Mouse (Mus musculus) left cerebral cortex, postnatal 36 days (tissue): ENCODE data around the gene Ntan1. TPM values are rescaled to one million over a fixed set of nuclear protein-coding genes. Genes with fewer than 3 reads are reported as not detected.
"Not testable (repeated sequence)": the region's sequence is repeated elsewhere in the genome, so short reads cannot be mapped to it uniquely, and the experiment has no call there.

Experiments used
- DNase-seq, 2 experiments: peaks; one replicate each; pipeline ENCODE4 v3.0.0; 2021 to 2022; ENCODE audit warnings: low spot score in 2 of 2, mixed read lengths in 1 of 2
- intact Hi-C: fragments of 180-260 bp; cut with DNase I; formaldehyde crosslinking; loops from one replicate; pipeline ENCODE4 v1.15.1; 2025
- microRNA-seq: library from miRNA; unstranded; fragments of <30 nt; microRNA quantifications from one replicate; pipeline ENCODE4 v1.2.0, GENCODE M21; 2022
- total RNA-seq, 2 experiments: library from RNA; stranded (reverse); gene quantifications; 2 replicates each; pipeline ENCODE4 v1.2.3; 2021

The Ntan1 gene
- total RNA-seq, 2 experiments from 2014 or later: 99.3 to 99.7 TPM

DNA sequence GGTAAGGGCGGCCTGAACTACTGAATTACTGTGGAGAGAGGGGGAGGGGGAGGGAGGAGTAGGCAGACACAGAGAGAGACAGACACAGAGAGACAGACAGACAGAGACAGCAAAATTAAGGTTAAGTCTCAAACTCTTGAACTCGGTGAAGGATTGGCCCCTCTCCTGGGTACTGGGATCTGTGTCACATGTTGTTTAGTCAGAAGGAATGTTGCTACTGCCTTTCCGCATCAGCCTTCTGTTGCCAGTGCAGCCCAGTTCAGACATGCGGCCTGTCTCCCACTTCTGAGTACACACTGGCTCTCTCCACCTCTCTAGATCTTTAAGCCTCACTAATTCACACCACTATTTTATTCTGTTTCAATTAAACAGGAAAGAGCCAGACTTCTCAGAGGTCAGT, 7.9 kb downstream of the Ntan1 start:
- intact Hi-C loops: no loop called here
- DNase-seq: no peak

DNA sequence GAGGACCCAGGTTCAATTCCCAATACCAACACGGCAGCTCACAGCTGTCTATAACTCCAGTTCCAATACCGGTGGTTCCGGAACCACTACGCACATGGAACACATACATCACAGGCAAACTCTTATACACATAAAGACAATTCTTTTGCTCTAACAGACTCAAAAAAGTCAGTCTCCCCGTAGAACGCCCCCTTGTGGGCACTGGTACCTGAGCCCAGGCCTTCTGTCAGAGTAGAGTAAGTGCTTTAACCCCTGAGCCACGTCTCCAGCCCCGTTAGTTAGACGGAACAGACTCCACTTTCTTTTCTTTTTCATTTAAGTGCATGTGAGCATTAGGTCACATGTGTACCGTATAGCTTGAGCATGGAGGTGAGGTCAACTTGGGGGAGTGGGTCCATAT, 11.8 kb downstream of the Ntan1 start:
- intact Hi-C loops: no loop called here
- DNase-seq: no peak

GRCm38 (mm10) chr16:13831606-13832005, 13.0 kb downstream of the Ntan1 start:
- intact Hi-C loops: no loop called here
- DNase-seq: no peak

DNA sequence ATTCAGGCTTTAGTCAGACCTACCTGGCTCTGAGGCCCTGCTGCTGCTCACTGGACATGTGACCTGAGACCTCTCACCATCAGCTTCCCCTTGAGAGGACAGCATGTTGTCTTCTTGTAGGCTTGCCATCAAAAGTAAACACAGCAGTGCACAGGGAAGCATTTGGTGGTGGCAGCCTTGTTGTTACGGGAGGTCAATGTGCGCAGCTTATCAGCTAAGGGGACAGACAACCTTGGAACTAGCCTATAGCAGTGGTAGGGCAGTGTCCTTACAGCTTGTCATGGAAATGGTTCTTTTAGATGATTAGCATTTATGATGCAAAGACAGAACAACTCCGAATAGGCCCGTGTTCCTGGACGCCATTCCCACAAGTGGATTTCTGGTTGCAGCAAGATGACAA, 15.7 kb downstream of the Ntan1 start:
- DNase-seq: no peak
- intact Hi-C loops: no loop called here

GRCm38 (mm10) chr16:13840056-13840455, 21.4 kb downstream of the Ntan1 start:
- DNase-seq: no peak
- intact Hi-C loops: no loop called here

GRCm38 (mm10) chr16:13840956-13841355, 22.3 kb downstream of the Ntan1 start:
- DNase-seq: no peak
- intact Hi-C loops: no loop called here

DNA sequence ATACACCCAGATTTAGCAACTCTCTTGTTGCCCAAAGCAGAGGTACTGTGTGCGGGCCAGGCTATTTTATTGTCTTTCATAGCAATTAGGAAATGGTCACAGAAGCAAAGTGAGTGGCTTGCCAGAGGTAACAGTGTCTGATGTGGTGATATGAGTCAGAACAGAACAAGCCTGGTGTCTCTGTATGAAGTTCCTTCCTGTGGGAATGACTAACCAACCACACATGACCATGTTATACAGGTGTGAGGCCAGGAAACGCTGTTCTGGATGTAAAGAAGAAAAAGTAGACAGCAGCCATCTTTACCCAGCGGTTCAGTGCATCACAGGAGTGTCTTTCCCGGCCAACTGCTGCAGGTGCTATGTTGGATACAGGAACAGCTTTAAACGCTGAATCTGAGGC, 26.4 kb downstream of the Ntan1 start:
- DNase-seq: no peak
- intact Hi-C loops: no loop called here

GRCm38 (mm10) chr16:13846675-13847074, 28.0 kb downstream of the Ntan1 start:
- intact Hi-C loops: no loop called here

DNA sequence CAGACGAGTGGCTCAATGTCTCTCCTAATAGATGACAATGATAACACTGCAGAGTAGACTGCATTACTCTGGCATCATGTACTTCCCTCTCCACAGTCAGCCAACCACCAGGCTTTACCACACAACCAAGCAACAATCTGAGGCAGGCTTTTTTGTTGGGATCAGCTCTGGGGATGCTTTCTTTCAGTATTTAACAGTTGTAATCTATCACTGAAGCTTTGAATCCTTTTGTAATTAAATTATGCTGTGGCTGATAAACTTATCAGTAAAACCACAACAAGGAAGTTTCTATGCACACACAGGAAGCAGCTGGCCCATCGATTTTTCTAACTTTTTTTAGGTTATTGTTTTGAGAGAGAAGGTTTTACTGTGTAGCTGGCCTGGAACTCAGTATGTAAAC, 29.7 kb downstream of the Ntan1 start:
- no peak for DNase-seq

More at GRCm38 (mm10) chr16:13846675-13847074, 28.0 kb downstream of the Ntan1 start:
- DNase-seq: no peak

DNA sequence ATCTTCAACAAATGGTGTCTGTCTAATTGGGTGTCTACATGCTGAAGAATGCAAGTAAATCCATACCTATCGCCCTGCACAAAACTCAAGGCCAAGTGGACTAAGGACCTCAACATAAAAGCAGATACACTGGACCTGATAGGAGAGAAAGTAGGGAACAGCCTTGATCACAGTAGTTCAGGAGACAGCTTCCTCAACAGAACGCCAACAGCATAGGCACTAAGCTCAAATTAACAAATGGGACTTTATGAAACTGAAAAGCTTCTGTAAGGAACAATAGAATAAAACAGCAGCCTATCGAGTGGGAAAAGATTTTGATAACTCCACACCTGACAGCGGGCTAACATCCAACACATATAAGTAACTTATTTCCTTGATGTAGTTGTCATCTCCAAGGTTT, 32.8 kb downstream of the Ntan1 start:
- no peak for DNase-seq
- intact Hi-C loops: no loop called here

More for the DNA sequence above, 29.7 kb downstream of the Ntan1 start:
- intact Hi-C loops: no loop called here

GRCm38 (mm10) chr16:13853886-13854285, 35.2 kb downstream of the Ntan1 start:
- intact Hi-C loops: no loop called here
- no peak for DNase-seq

DNA sequence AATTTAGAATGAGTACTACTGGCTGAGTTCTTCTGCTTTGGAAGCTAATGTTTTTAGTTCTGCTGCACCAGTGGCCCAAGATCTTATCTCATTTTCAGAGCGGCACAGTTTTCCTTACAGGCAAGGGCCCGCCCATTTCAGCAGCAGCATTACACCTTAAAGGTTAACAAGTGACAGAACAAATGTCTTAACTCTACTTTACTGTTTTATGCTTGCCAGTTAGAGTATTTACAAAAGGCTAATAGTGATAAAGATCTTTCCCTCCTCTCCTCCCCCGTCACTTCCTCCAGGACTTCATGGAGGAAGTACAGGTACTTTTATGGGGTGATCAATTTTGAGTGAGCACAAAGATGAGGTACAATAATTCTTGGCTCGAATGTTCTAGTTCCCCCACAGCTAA, 47.4 kb downstream of the Ntan1 start:
- intact Hi-C loops: no loop called here
- DNase-seq: no peak

GRCm38 (mm10) chr16:13866616-13867015, 48.0 kb downstream of the Ntan1 start:
- DNase-seq: no peak
- intact Hi-C loops: no loop called here

DNA sequence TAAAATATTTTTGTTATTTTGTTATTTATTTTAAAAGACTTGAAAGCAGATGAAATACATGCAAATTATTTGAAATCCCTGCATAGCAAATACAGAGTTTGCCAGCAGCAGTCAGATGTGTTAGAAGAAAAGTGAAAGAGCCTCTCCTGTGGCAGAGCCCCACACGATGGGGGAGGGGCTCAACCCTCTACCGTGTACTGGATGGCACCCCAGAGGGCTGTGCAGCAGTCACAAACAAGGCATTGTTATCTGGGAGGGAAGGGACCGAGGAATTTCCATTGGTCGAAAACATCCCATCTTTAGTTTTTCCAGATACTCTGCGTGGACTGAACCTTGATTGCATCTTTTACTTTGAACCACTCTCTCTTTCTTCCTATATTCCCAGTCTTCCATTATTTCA, 48.8 kb downstream of the Ntan1 start:
- intact Hi-C loops, DNase-seq: not testable (repeated sequence)

- no peak for DNase-seq
- intact Hi-C loops: no loop called here
Observed at GRCm38 (mm10) chr16:13867910-13868514, 49.4 kb downstream of the Ntan1 start.

- DNase-seq: no peak
- intact Hi-C loops: no loop called here
Observed at GRCm38 (mm10) chr16:13875483-13875882, 56.8 kb downstream of the Ntan1 start.

DNA sequence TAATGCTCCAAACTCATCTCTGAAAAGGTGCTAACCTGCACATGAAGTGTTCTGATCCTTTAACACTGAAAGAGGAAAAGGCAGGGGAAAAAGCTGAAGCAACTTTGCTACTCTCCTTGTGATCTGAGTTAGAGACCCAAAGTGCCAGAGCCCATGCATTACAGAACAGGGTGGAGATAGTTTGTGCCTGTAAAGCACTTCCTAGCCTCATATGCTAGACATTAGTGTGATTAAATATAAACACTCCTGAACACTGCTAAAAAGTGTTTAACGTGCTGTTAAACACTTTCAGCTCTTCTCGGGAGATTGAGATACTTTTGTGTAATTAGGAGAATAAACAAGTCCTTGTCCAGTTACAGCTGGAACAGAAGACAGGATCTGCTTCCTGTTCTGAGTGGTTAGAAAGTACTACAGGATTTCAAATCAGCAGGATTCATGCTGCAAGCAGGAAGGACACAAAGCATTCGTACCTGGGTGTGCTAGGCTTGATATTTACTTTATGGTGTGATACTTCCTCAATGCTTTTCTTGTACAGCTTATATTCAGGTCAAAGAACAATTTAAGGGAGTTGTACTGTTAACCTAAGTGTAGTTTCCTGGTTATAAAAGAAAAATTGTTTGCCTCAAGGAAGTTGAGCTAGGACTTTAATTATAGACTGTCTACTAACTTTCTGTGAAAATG, 64.6 kb downstream of the Ntan1 start:
- no peak for DNase-seq
- intact Hi-C loops: no loop called here

Small RNA genes lying within 50 kb of the gene (microRNA-seq; reads per million reads assigned to microRNA genes)
- gene Gm27734: not detected

Other genes starting within 250 kb of the Ntan1 start
- gene Parn, start 150.7 kb upstream of the Ntan1 start, total RNA-seq: 10 to 100 TPM; 23.2 to 24.1 TPM
- 10 to 100 TPM; 33.6 to 41.5 TPM for gene Bfar, start 147.0 kb upstream of the Ntan1 start, total RNA-seq
- gene 3110001I22Rik, start 146.9 kb upstream of the Ntan1 start, total RNA-seq: 1 to 10 TPM; 3.4 to 4.1 TPM
- not detected for gene Pla2g10, start 87.9 kb upstream of the Ntan1 start, total RNA-seq
- 10 to 100 TPM; 46.9 to 47.6 TPM for gene Rrn3, start 38.1 kb upstream of the Ntan1 start, total RNA-seq
- 10 to 100 TPM; 72.7 to 81.6 TPM for gene Pdxdc1, start 84.3 kb downstream of the Ntan1 start, total RNA-seq
- gene Mpv17l, start 84.3 kb downstream of the Ntan1 start, total RNA-seq: 10 to 100 TPM; 68.1 to 70.6 TPM
- 100 to 1,000 TPM; 267 to 303 TPM for gene 2900011O08Rik, start 167.8 kb downstream of the Ntan1 start, total RNA-seq
- 1 to 10 TPM in 1 of 2 experiments, under 1 TPM in 1; 0.79 to 2.1 TPM for gene Ifitm7, start 168.0 kb downstream of the Ntan1 start, total RNA-seq